Mouse (Mus musculus) forebrain, embryonic 15.5 days (tissue): ENCODE results near the gene Frrs1. TPM values are rescaled to one million over a fixed set of nuclear protein-coding genes. Genes with fewer than 3 reads are reported as not detected.
A peak's percentile ranks its signal among the peaks of the same experiment; 100 is the strongest.

Experiments used
- ATAC-seq: fragments of 200-750 bp; cut with Nextera tagmentation; replicated peaks from 2 replicates; pipeline ENCODE4 v1.8.0; 2017; ENCODE audit warnings: mild to moderate bottlenecking, moderate TSS enrichment, moderate library complexity
- H3K27ac ChIP-seq: fragments of 300-500 bp; sonication (generic); replicated peaks from 2 replicates; pipeline ENCODE4 v1.5.1; 2015; ENCODE audit warnings: mild to moderate bottlenecking, inconsistent platforms
- H3K27me3 ChIP-seq: fragments of 300-500 bp; sonication (generic); 2 replicates; pipeline ENCODE4 v1.6.1; 2015; ENCODE audit warnings: inconsistent platforms
- H3K36me3 ChIP-seq: fragments of 300-500 bp; sonication (generic); 2 replicates; pipeline ENCODE4 v1.6.1; 2015; ENCODE audit warnings: mild to moderate bottlenecking, inconsistent platforms
- H3K4me1 ChIP-seq: fragments of 300-500 bp; sonication (generic); 2 replicates; pipeline ENCODE4 v1.6.1; 2015; ENCODE audit warnings: inconsistent platforms
- H3K4me2 ChIP-seq: fragments of 300-500 bp; sonication (generic); replicated peaks from 2 replicates; pipeline ENCODE4 v1.6.1; 2015; ENCODE audit warnings: mild to moderate bottlenecking, inconsistent platforms
- H3K4me3 ChIP-seq: fragments of 300-500 bp; sonication (generic); 2 replicates; pipeline ENCODE4 v1.5.1; 2015; ENCODE audit warnings: mild to moderate bottlenecking, inconsistent platforms
- H3K9ac ChIP-seq: fragments of 300-500 bp; sonication (generic); replicated peaks from 2 replicates; pipeline ENCODE4 v1.6.1; 2015; ENCODE audit warnings: mild to moderate bottlenecking, inconsistent platforms
- H3K9me3 ChIP-seq: fragments of 300-500 bp; sonication (generic); 2 replicates; pipeline ENCODE4 v1.6.1; 2016; ENCODE audit warnings: inconsistent platforms
- WGBS: fragments of 180-500 bp; shearing (Covaris S2); methylation state at CpG from one replicate; pipeline ENCODE4 v1.1.7; 2015; ENCODE audit warnings: mixed read lengths; 5-methylcytosine and 5-hydroxymethylcytosine counted together
- polyA plus RNA-seq: library from polyadenylated mRNA; unstranded; fragments of >200 nt; fragmentation: Nextera tagmentation; extraction: Ambion mirVana; gene quantifications from 2 replicates; pipeline ENCODE4 v1.2.1, GENCODE M21; 2015

Gene Frrs1
- polyA plus RNA-seq, 1 experiment from 2014 or later = 3.2 TPM

DNA sequence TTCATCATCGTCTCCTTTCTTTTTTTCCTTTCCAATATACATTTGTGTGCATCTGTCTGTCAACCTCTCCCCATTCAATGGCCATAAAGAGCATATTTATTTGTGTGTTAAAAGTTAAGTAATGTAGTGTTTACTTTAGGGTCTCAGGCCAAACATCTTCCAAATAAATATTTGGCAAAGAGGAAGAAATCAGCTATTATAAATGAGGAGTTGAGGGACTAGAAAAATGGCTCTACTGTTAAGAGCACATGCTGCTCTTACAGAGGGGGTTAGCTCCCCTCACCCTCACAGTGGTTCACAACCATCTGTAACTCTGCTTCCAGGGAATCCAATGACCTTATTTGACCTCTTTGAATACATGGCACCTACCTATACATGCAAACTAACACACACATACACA lies 73.9 kb downstream of the Frrs1 start:
- ATAC-seq = no peak
- WGBS = 98% methylated on average over 1 of the region's 1 CpGs
- Histone ChIP-seq H3K27me3 (no peaks in the 10 kb centered on the region), H3K4me3 (no peak overlapping the region), H3K9me3 (no peaks in the 10 kb centered on the region), H3K4me2 (no peak overlapping the region), H3K9ac (no peak overlapping the region), H3K36me3 (no peaks in the 10 kb centered on the region), H3K27ac (no peak overlapping the region), H3K4me1 (no peaks in the 10 kb centered on the region)

DNA sequence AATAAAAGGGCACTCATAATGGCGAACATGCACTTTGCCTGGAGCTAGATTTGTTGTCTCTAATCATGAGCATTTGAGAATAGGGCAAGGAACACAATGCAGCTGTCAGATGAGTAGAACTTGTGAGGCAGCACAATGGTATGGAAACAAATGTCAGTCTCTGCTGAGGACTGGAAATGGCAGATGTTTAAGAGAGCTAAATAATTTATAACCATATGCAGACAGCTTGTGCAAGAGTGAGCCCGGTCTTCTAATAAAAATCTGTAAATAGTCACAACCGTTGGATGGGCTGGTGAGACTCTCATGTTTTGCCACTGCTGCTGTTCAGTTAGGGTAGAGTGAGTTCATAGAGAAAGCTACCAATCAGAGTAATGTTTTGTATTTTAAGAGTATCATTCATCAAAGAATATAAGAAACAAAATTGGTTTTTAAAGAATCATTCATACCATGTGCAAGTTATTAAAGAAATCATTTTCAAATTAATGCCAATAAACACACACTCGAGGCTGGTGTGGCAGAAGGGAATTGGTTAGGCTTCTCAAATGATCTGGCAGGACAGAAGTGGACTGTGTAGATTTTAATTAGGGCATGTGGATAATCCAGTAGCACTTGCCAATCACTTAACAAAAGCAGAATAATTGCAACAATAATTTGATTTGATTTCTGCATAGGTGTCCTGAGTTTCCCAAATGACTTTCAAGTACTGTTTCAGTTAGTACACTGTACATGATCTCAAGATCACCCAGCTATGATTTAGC lies 77.8 kb downstream of the Frrs1 start:
- H3K27me3 ChIP-seq = no peaks in the 10 kb centered on the region
- ATAC-seq = peak; percentile 74
- no peak overlapping the region for H3K9ac ChIP-seq
- no peak overlapping the region for H3K4me2 ChIP-seq
- WGBS = 35% methylated on average over 4 of the region's 4 CpGs
- H3K27ac ChIP-seq = peak overlapping the region; percentile 57
- no peaks in the 10 kb centered on the region for H3K36me3 ChIP-seq
- no peaks in the 10 kb centered on the region for H3K4me1 ChIP-seq
- no peaks in the 10 kb centered on the region for H3K9me3 ChIP-seq
- H3K4me3 ChIP-seq = no peak overlapping the region

DNA sequence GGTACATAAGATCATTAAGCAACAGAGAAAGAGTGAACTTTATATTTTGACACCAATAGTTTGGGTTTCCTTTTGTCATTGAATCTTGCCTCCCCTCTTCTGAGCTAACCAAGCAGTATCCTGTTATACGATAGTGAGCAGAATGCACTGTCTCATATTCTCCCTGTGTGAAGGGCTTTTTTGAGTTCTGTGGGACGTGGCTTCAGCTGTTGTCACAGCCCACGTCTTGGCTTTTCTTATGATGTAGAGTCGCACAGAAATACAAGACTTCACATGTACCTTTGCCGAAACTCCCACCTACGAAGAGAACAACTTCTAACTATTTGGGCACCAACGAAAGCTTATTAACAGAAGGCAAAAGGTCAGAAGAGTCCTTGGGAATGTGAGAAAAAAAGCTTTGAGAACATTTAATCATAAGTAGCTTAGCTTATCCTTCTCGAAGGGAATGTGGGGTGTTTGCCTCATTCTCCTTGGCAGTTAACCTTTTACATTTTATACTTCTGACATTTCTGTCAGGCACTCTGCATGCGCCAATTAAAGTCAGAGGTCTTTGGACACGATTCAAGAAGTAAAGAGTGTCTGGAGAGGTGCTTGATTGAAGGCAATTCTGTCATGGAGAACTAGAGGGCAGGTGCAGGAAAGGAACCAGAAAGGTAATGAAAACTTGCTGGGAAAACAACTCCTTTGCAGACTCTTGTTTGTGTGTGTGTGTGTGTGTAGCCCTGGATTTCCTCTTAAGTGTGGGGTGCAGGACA lies 81.7 kb downstream of the Frrs1 start:
- no peak overlapping the region for H3K4me2 ChIP-seq
- no peak overlapping the region for H3K4me3 ChIP-seq
- H3K36me3 ChIP-seq = no peaks in the 10 kb centered on the region; the same call in 1 of the 2 replicates
- no peaks in the 10 kb centered on the region for H3K9me3 ChIP-seq
- no peak overlapping the region for H3K27ac ChIP-seq
- H3K9ac ChIP-seq = no peak overlapping the region
- no peak for ATAC-seq
- H3K4me1 ChIP-seq = no peaks in the 10 kb centered on the region
- WGBS = 75% methylated on average over 10 of the region's 10 CpGs
- H3K27me3 ChIP-seq = no peaks in the 10 kb centered on the region

DNA sequence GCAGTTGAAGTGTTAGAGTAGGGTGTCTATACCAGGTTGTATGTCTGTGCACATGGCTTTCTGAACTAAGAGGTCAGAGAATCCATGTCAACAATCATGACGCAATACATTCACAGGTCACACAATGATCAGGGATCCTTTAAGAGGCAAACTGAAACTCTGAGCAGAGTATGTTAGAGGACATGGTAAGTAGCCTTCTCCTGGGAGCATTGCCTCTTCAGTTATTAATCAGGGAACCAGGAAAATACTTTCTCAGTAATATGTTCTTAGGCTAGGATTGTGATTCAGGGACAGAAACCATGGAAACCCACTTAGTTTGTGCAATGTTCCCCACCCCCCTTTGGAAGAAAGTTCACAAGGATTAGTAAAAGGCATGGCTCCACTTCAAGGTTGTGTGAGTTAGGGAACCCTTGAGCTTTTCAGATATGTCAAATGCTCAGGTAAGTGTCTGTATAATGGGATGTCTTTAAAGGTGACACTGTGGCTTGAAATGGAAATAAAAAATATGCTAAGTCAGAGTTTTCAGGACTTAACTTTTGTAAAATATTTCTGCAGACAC lies 82.4 kb downstream of the Frrs1 start:
- 95% methylated on average over 1 of the region's 1 CpGs for WGBS
- H3K36me3 ChIP-seq = peaks cover 5% of the 10 kb centered on the region; the same call in 1 of the 2 replicates
- H3K9me3 ChIP-seq = no peaks in the 10 kb centered on the region

DNA sequence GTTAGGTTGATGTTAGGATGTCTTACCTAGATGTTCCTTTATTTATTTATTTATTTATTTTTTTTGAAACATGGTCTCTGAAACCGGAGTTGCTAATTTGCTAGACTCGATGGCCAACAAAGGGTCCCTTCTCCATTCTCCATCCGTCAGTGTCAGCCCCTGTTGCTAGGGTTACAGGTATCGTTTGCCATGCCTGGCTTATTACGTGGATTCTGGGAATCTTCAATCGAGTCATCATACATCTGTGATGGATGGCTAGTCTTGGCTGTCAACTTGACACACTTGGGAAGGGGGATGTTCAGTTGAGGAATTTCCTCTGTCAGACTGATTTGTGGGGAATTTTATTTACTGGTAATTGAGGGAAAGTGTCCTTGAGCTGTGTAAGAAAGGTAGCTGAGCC lies 83.5 kb downstream of the Frrs1 start:
- Histone ChIP-seq H3K4me3 (no peak overlapping the region), H3K36me3 (peaks cover 7% of the 10 kb centered on the region; the same call in 1 of the 2 replicates), H3K9me3 (no peaks in the 10 kb centered on the region), H3K27ac (no peak overlapping the region), H3K9ac (no peak overlapping the region), H3K4me1 (no peaks in the 10 kb centered on the region), H3K4me2 (no peak overlapping the region), H3K27me3 (no peaks in the 10 kb centered on the region)
- no peak for ATAC-seq
- WGBS = 76% methylated on average over 6 of the region's 6 CpGs

More for the DNA sequence above, 82.4 kb downstream of the Frrs1 start:
- ATAC-seq = no peak
- H3K27ac ChIP-seq = no peak overlapping the region
- H3K4me1 ChIP-seq = no peaks in the 10 kb centered on the region
- H3K4me2 ChIP-seq = no peak overlapping the region
- H3K27me3 ChIP-seq = no peaks in the 10 kb centered on the region
- H3K9ac ChIP-seq = no peak overlapping the region
- H3K4me3 ChIP-seq = no peak overlapping the region

DNA sequence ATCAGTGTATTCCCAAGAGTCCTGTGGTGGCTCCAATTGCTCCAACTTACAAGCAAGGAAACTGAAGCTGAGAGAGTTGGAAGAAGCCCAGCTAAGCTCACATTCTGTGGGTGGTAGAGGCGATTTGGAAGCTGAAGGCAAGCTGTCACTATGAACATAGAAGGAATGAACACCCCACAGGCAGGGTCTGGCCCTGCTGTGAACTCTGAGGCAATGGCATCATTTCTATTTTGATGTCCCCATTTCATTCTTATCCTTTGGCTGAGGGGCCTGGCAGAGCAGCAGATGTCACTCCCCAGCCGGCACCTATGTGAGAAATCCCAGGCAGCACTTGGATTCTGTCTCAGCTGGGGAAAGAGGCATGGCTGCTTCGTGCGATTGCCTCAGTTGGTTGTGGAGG lies 84.2 kb downstream of the Frrs1 start:
- Histone ChIP-seq H3K4me1 (no peaks in the 10 kb centered on the region), H3K27ac (no peak overlapping the region), H3K27me3 (no peaks in the 10 kb centered on the region), H3K4me2 (no peak overlapping the region), H3K4me3 (no peak overlapping the region), H3K36me3 (peaks cover 7% of the 10 kb centered on the region; the same call in 1 of the 2 replicates), H3K9ac (no peak overlapping the region), H3K9me3 (no peaks in the 10 kb centered on the region)
- 82% methylated on average over 4 of the region's 4 CpGs for WGBS
- no peak for ATAC-seq

DNA sequence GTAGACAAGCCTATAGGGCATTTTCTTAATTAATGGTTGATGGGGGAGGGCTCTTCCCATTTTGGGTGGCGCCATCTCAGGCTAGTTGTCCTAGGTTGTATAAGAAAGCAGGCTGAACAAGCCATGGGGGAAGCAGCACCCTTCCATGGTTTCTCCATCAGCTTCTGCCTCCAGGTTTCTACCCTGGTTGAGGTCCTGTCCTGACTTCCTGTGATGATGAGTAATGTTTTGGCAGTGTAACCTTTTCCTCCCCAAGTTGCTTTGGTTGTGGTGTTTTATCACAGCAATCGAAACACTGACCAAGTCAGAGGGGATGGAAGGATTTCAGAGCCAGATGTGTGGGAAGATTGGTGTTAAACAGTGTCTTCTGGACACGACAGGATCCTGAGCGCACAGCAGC lies 87.2 kb downstream of the Frrs1 start:
- no peak for ATAC-seq
- Histone ChIP-seq H3K36me3 (peaks cover 7% of the 10 kb centered on the region; the same call in 1 of the 2 replicates), H3K4me2 (no peak overlapping the region), H3K9ac (no peak overlapping the region), H3K27ac (no peak overlapping the region), H3K4me3 (no peak overlapping the region), H3K9me3 (no peaks in the 10 kb centered on the region), H3K27me3 (no peaks in the 10 kb centered on the region), H3K4me1 (no peaks in the 10 kb centered on the region)
- 87% methylated on average over 4 of the region's 4 CpGs for WGBS

DNA sequence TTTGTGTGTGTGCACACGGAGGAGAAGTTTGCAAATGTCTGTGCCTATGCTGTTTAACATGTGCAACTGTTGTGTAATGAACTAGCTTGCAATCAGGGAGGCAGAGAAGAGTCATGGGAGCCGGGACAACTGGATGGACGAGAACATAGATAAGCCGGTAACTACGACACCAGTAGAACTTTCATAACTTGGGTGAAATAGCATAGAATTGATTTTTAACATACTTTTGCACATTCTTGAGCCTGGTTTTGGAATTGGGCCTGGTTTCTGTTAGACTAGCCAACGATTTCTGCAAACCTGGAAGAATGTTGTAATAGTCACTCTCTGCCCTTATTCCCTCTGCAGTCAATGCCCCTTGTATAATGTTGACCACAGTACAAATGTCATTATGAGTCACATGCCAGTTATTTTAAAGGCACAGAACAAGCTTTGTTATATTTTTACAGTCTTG lies 91.4 kb downstream of the Frrs1 start:
- Histone ChIP-seq H3K4me1 (no peaks in the 10 kb centered on the region), H3K27me3 (no peaks in the 10 kb centered on the region), H3K9me3 (no peaks in the 10 kb centered on the region), H3K4me2 (no peak overlapping the region), H3K4me3 (no peak overlapping the region), H3K36me3 (peaks cover 13% of the 10 kb centered on the region; the same call in 1 of the 2 replicates), H3K9ac (no peak overlapping the region), H3K27ac (no peak overlapping the region)
- WGBS = 94% methylated on average over 6 of the region's 6 CpGs
- no peak for ATAC-seq

DNA sequence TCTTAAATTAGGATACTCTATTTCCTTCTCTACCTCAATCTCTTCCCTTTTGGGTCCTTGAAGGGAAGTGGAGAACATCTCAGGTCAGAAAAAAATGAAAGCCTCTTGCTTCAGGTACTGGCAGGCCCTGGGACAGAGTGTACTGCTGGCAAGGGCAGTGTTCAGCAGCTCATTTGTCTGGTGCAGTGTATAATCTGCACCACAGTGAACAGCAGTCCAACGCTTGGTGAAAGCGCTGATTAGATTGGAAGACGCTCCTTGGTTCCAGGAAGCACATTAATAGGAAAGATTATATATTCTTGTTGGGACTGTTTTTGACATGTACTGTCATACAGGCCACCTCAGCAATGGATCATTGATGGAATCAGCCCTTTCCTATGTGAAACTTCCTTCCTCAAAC lies 92.2 kb downstream of the Frrs1 start:
- H3K9ac ChIP-seq = no peak overlapping the region
- no peaks in the 10 kb centered on the region for H3K9me3 ChIP-seq
- WGBS = 94% methylated on average over 3 of the region's 3 CpGs
- H3K4me2 ChIP-seq = no peak overlapping the region
- no peak overlapping the region for H3K4me3 ChIP-seq
- peaks cover 10% of the 10 kb centered on the region; the same call in 1 of the 2 replicates for H3K36me3 ChIP-seq
- H3K4me1 ChIP-seq = no peaks in the 10 kb centered on the region
- no peaks in the 10 kb centered on the region for H3K27me3 ChIP-seq
- H3K27ac ChIP-seq = no peak overlapping the region
- ATAC-seq = no peak

DNA sequence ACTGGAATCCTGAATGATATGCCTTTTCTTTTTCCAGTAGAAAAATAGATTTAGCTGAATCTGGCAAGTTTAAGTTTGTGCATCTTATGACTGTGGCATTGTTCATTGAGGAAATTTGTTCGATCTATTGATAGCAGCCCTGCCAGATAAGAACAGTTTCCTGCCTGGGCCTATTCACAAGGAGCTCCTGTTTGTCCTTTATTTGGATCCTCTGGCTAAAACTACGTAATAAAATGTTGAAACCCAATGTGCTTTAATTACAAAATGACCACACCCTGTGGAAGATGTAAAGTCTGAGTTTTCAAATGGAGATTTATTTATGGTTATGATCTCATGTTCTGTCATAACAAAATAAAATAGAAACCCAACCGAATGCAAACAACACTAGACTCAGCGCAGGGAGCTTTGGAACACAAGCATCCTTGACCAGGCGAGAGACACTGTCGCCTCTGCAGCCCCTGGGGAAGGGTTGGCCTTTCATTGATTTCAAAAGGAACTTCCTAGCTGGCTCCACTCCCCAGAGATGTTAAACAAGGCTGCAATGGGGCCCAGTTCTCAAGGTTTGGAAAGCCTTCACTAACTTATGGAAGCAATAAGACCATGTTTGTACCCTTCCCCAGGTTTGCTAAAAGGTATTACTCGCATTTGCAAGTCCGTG lies 93.1 kb downstream of the Frrs1 start:
- no peaks in the 10 kb centered on the region for H3K9me3 ChIP-seq
- H3K9ac ChIP-seq = no peak overlapping the region
- H3K27me3 ChIP-seq = no peaks in the 10 kb centered on the region
- H3K27ac ChIP-seq = no peak overlapping the region
- no peak for ATAC-seq
- 87% methylated on average over 8 of the region's 8 CpGs for WGBS
- H3K36me3 ChIP-seq = 0 out of 2 replicates have a peak, but pooled peaks cover 6% of the 10 kb centered on the region
- no peak overlapping the region for H3K4me2 ChIP-seq
- no peaks in the 10 kb centered on the region for H3K4me1 ChIP-seq
- no peak overlapping the region for H3K4me3 ChIP-seq

DNA sequence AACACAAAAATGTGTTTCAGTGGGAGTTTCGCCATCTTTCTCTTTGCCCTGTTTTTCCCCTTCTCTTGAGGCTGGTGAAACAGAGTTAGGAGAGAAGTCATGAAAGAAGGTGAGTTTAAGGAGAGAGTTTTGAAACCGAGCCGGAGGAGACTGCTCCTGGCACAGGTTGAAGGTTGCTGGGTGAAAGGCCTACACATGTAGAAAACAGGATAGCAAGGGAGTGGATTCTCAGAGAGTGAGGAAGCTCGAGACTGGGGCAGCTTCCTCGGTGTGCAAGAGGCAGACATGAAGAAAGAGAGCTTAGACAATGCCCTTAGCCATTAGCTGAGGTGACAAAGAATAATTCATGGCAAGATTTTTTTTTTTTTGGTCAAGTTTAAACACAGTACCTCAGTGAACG lies 94.1 kb downstream of the Frrs1 start:
- Histone ChIP-seq H3K4me1 (no peaks in the 10 kb centered on the region), H3K27me3 (no peaks in the 10 kb centered on the region), H3K9ac (no peak overlapping the region), H3K4me2 (no peak overlapping the region), H3K27ac (no peak overlapping the region), H3K9me3 (no peaks in the 10 kb centered on the region), H3K4me3 (no peak overlapping the region), H3K36me3 (0 out of 2 replicates have a peak, but pooled peaks cover 6% of the 10 kb centered on the region)
- WGBS = 78% methylated on average over 6 of the region's 6 CpGs
- ATAC-seq = no peak

DNA sequence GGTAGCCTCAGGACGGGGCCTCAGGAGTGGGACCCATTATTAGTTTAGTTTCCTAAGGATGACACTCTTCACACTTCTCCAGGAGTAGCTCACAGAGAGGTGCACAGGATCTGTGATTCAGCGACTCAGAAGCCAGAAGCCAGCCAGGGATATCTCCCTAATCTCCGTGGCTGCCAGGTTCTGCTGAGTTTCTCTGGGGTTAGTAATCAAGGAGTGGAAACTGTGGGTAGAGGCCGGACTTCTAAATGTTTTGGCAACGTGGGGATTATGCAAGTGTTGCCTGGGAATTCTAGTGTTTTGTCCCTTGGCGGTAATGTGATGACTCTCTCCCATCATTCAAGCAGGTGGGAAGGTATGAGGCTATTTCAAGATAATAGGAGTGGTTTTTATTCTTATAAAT lies 95.8 kb downstream of the Frrs1 start:
- 63% methylated on average over 6 of the region's 6 CpGs for WGBS
- no peak overlapping the region for H3K27ac ChIP-seq

More for the DNA sequence above, 95.8 kb downstream of the Frrs1 start:
- Histone ChIP-seq H3K27me3 (no peaks in the 10 kb centered on the region), H3K4me3 (no peak overlapping the region), H3K36me3 (0 out of 2 replicates have a peak, but pooled peaks cover 6% of the 10 kb centered on the region), H3K4me1 (no peaks in the 10 kb centered on the region), H3K4me2 (no peak overlapping the region), H3K9ac (no peak overlapping the region), H3K9me3 (no peaks in the 10 kb centered on the region)
- ATAC-seq = no peak
